Mouse (Mus musculus) G1E (cell line): Measurements from ENCODE around the gene Helz.

Source experiments
- CTCF ChIP-seq: IDR thresholded peaks from 2 replicates; pipeline ENCODE4 v1.5.1; 2012; ENCODE audit warnings: low read depth, low read length, inconsistent platforms, mixed read lengths
- TAL1 ChIP-seq: conservative IDR thresholded peaks from 2 replicates; pipeline ENCODE4 v1.6.1; 2012; ENCODE audit warnings: low read depth, low read length, inconsistent platforms, mixed read lengths

GRCm38 (mm10) chr11:107674006-107674405 lies 126.3 kb downstream of the Helz start:
- TF ChIP-seq CTCF (no peak), TAL1 (no peak)
